Mouse (Mus musculus): ENCODE results near the gene Pank1. TPM values are rescaled to one million over a fixed set of nuclear protein-coding genes. Genes with fewer than 3 reads are reported as not detected.

Pank1 gene
- polyA plus RNA-seq, 1 experiment from 2014 or later, result 8.6 TPM

DNA sequence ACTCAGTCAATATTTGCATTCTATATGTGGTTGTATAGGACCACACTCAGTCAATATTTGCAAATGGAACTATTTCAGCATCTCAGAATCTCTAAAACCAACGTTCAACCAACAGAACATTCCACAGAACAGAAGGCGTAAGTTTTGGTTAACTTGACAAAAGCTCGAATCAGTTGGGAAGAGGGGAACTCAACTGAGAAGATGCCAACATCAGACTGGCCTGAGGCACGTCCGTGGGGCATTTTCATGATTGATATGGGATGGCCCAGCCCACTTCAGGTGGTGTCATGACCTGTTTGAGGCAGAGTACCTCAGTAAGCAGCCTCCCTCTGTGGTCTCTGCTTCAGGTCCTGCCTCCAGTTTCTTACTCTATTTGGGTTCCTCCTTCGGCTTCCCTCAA, 65.3 kb downstream of the Pank1 start:
- ATAC-seq (ENCODE audit: low FRiP score, low read depth), result no peak
- 86% methylated on average over 6 of the region's 6 CpGs for whole genome bisulfite sequencing
- no peak overlapping the region for H3K27ac ChIP-seq (replicated peaks)
- H3K4me2 ChIP-seq (replicated peaks), result no peak overlapping the region
- H3K4me1 ChIP-seq, result peaks cover 3% of the 10 kb centered on the region; the same call in 1 of the 2 replicates
- H3K36me3 ChIP-seq, result no peaks in the 10 kb centered on the region
- no peaks in the 10 kb centered on the region for H3K27me3 ChIP-seq
- H3K9ac ChIP-seq (replicated peaks), result no peak overlapping the region
- H3K4me3 ChIP-seq, result no peak overlapping the region
- H3K9me3 ChIP-seq, result no peaks in the 10 kb centered on the region

DNA sequence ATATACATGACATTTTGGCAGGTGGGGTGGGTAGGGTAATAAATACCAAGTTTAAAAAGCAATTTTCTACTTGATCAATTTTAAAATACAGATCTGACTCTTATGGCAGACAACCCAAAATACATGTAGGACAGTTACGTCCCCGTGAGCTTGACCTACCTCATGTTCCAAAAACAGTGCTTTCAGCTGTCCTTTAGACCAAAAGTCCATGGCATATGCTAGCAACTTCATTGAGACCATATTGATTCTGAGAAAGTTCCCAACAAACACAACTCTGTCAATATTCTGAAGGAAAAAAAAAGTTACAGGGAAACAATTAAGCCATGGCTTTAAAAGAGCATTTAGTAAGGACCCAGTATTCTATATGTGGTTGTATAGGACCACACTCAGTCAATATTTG, 65.7 kb downstream of the Pank1 start:
- Histone ChIP-seq H3K4me2 (replicated peaks) (no peak overlapping the region), H3K27me3 (no peaks in the 10 kb centered on the region), H3K9ac (replicated peaks) (no peak overlapping the region), H3K4me1 (peaks cover 3% of the 10 kb centered on the region; the same call in 1 of the 2 replicates), H3K9me3 (no peaks in the 10 kb centered on the region), H3K4me3 (no peak overlapping the region), H3K27ac (replicated peaks) (no peak overlapping the region), H3K36me3 (no peaks in the 10 kb centered on the region)
- no peak for ATAC-seq (ENCODE audit: low FRiP score, low read depth)
- WGBS, result 93% methylated on average over 2 of the region's 2 CpGs

GRCm38 (mm10) chr19:34812711-34813110, 66.5 kb downstream of the Pank1 start:
- Histone ChIP-seq H3K9me3 (no peaks in the 10 kb centered on the region), H3K36me3 (no peaks in the 10 kb centered on the region), H3K4me2 (replicated peaks) (no peak overlapping the region), H3K27me3 (no peaks in the 10 kb centered on the region), H3K27ac (replicated peaks) (no peak overlapping the region), H3K9ac (replicated peaks) (no peak overlapping the region), H3K4me1 (peaks cover 3% of the 10 kb centered on the region; the same call in 1 of the 2 replicates), H3K4me3 (no peak overlapping the region)
- no peak for ATAC-seq (ENCODE audit: low FRiP score, low read depth)
- 84% methylated on average over 4 of the region's 4 CpGs for WGBS

DNA sequence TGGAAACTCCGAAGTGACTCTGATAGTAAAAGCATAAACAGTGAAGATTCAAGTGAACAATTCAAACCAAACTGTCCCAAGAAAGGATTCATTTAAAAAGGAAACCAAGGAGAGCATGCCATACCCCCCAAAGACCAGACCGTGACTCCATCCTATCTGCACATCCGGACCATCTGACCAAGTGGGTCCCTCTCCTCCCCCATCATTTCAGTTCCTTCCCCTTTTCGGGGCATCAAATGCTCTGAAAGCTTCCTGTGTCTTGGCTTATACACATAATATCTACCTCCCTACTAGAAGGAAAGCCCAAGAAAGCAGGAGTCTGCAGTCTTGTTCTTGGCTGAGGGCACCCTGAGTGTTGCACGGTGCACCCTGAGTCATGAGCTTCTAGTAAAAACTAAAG, 72.1 kb downstream of the Pank1 start:
- Histone ChIP-seq H3K36me3 (no peaks in the 10 kb centered on the region), H3K4me1 (no peaks in the 10 kb centered on the region), H3K9me3 (no peaks in the 10 kb centered on the region), H3K4me3 (no peak overlapping the region), H3K4me2 (replicated peaks) (no peak overlapping the region), H3K27me3 (no peaks in the 10 kb centered on the region), H3K9ac (replicated peaks) (no peak overlapping the region), H3K27ac (replicated peaks) (no peak overlapping the region)
- WGBS, result 85% methylated on average over 5 of the region's 5 CpGs
- no peak for ATAC-seq (ENCODE audit: low FRiP score, low read depth)

- Histone ChIP-seq H3K36me3 (no peaks in the 10 kb centered on the region), H3K9me3 (no peaks in the 10 kb centered on the region), H3K4me1 (no peaks in the 10 kb centered on the region), H3K27me3 (no peaks in the 10 kb centered on the region), H3K4me2 (replicated peaks) (no peak overlapping the region), H3K9ac (replicated peaks) (no peak overlapping the region), H3K27ac (replicated peaks) (no peak overlapping the region), H3K4me3 (no peak overlapping the region)
- ATAC-seq (ENCODE audit: low FRiP score, low read depth), result no peak
- 70% methylated on average over 2 of the region's 2 CpGs for WGBS
Observed at GRCm38 (mm10) chr19:34805071-34805470, 74.2 kb downstream of the Pank1 start.

- no peaks in the 10 kb centered on the region for H3K36me3 ChIP-seq
- no peak for ATAC-seq (ENCODE audit: low FRiP score, low read depth)
- H3K9ac ChIP-seq (replicated peaks), result no peak overlapping the region
Observed at GRCm38 (mm10) chr19:34804531-34804930, 74.7 kb downstream of the Pank1 start.

GRCm38 (mm10) chr19:34803396-34803795, 75.9 kb downstream of the Pank1 start:
- WGBS, result 94% methylated on average over 4 of the region's 4 CpGs
- H3K9me3 ChIP-seq, result no peaks in the 10 kb centered on the region
- no peaks in the 10 kb centered on the region for H3K36me3 ChIP-seq
- no peak overlapping the region for H3K9ac ChIP-seq (replicated peaks)
- no peak for ATAC-seq (ENCODE audit: low FRiP score, low read depth)
- H3K4me2 ChIP-seq (replicated peaks), result no peak overlapping the region
- no peaks in the 10 kb centered on the region for H3K27me3 ChIP-seq
- no peak overlapping the region for H3K4me3 ChIP-seq
- no peaks in the 10 kb centered on the region for H3K4me1 ChIP-seq
- no peak overlapping the region for H3K27ac ChIP-seq (replicated peaks)

More at GRCm38 (mm10) chr19:34804531-34804930, 74.7 kb downstream of the Pank1 start:
- WGBS, result 97% methylated on average over 2 of the region's 2 CpGs
- Histone ChIP-seq H3K27ac (replicated peaks) (no peak overlapping the region), H3K4me3 (no peak overlapping the region), H3K4me2 (replicated peaks) (no peak overlapping the region), H3K4me1 (no peaks in the 10 kb centered on the region), H3K27me3 (no peaks in the 10 kb centered on the region), H3K9me3 (no peaks in the 10 kb centered on the region)

DNA sequence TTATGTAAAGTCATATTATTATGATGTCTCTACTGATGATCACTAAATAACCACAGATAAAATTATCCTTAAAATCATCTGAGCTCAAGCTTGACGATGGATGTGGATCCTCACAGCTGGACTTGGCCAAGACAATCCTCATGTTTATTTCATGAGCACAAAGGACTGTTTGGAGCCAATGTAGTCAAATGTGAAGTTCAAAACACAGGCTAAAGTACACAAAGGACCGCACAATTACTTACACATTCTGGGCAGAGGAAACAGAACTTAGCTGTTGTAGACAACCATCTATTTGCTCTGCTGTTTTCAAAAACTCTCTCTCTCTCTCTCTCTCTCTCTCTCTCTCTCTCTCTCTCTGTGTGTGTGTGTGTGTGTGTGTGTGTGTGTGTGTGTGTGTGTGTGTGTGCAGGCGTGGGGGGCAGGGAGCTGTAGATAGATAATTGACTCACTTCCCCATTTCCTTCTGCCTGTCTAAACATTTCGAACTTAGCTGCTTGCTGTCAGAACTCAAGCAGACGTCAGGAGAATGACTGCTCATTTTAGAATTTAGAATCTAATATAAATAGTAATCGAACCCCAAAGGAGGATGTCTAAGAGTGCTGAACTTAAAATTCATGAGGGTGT, 79.5 kb downstream of the Pank1 start:
- H3K36me3 ChIP-seq, result no peaks in the 10 kb centered on the region
- H3K27ac ChIP-seq (replicated peaks), result no peak overlapping the region
- ATAC-seq (ENCODE audit: low FRiP score, low read depth), result no peak
- WGBS, result 61% methylated on average over 5 of the region's 6 CpGs
- no peaks in the 10 kb centered on the region for H3K4me1 ChIP-seq
- H3K4me2 ChIP-seq (replicated peaks), result no peak overlapping the region
- H3K9ac ChIP-seq (replicated peaks), result no peak overlapping the region
- H3K27me3 ChIP-seq, result no peaks in the 10 kb centered on the region
- H3K4me3 ChIP-seq, result no peak overlapping the region
- no peaks in the 10 kb centered on the region for H3K9me3 ChIP-seq

DNA sequence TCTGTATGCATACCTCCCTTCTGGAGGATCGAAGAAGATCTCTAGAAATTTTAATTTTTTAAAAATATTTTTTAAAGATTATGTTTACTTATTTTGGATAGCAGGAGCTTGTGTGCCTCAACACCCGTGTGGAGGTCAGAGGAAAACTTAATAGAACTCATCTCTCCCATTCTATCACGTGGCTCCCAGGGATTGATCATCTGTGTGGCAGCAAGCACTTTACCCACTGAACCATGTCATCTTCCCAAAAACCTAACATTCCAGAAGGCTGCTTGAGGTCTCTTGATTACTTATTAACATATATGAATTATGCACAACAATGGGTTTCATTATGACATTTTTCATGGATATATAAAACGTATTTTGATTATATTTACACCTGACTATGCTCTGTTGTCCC, 82.9 kb downstream of the Pank1 start:
- Histone ChIP-seq H3K27me3 (no peaks in the 10 kb centered on the region), H3K4me1 (no peaks in the 10 kb centered on the region), H3K4me3 (no peak overlapping the region), H3K9me3 (no peaks in the 10 kb centered on the region), H3K4me2 (replicated peaks) (no peak overlapping the region), H3K27ac (replicated peaks) (no peak overlapping the region), H3K9ac (replicated peaks) (no peak overlapping the region), H3K36me3 (no peaks in the 10 kb centered on the region)
- WGBS, result 81% methylated on average over 4 of the region's 4 CpGs
- ATAC-seq (ENCODE audit: low FRiP score, low read depth), result no peak

- 90% methylated on average over 2 of the region's 2 CpGs for WGBS
- ATAC-seq (ENCODE audit: low FRiP score, low read depth), result no peak
- Histone ChIP-seq H3K9ac (replicated peaks) (no peak overlapping the region), H3K27ac (replicated peaks) (no peak overlapping the region), H3K4me2 (replicated peaks) (no peak overlapping the region), H3K9me3 (no peaks in the 10 kb centered on the region), H3K4me3 (no peak overlapping the region), H3K27me3 (no peaks in the 10 kb centered on the region), H3K4me1 (no peaks in the 10 kb centered on the region), H3K36me3 (no peaks in the 10 kb centered on the region)
Observed at GRCm38 (mm10) chr19:34782491-34782890, 96.8 kb downstream of the Pank1 start.

GRCm38 (mm10) chr19:34778993-34779392, 100.3 kb downstream of the Pank1 start:
- no peaks in the 10 kb centered on the region for H3K9me3 ChIP-seq
- WGBS, result 93% methylated on average over 1 of the region's 1 CpGs
- ATAC-seq (ENCODE audit: low FRiP score, low read depth), result no peak
- H3K4me1 ChIP-seq, result no peaks in the 10 kb centered on the region
- H3K4me3 ChIP-seq, result no peak overlapping the region
- H3K27me3 ChIP-seq, result no peaks in the 10 kb centered on the region
- H3K27ac ChIP-seq (replicated peaks), result no peak overlapping the region
- no peak overlapping the region for H3K4me2 ChIP-seq (replicated peaks)
- no peak overlapping the region for H3K9ac ChIP-seq (replicated peaks)
- no peaks in the 10 kb centered on the region for H3K36me3 ChIP-seq

- no peak for ATAC-seq (ENCODE audit: low FRiP score, low read depth)
- H3K9me3 ChIP-seq, result no peaks in the 10 kb centered on the region
- H3K27ac ChIP-seq (replicated peaks), result no peak overlapping the region
- no peak overlapping the region for H3K9ac ChIP-seq (replicated peaks)
- H3K4me2 ChIP-seq (replicated peaks), result no peak overlapping the region
- no peak overlapping the region for H3K4me3 ChIP-seq
- H3K27me3 ChIP-seq, result no peaks in the 10 kb centered on the region
- H3K4me1 ChIP-seq, result no peaks in the 10 kb centered on the region
- H3K36me3 ChIP-seq, result no peaks in the 10 kb centered on the region
Observed at GRCm38 (mm10) chr19:34778098-34778497, 101.2 kb downstream of the Pank1 start.

DNA sequence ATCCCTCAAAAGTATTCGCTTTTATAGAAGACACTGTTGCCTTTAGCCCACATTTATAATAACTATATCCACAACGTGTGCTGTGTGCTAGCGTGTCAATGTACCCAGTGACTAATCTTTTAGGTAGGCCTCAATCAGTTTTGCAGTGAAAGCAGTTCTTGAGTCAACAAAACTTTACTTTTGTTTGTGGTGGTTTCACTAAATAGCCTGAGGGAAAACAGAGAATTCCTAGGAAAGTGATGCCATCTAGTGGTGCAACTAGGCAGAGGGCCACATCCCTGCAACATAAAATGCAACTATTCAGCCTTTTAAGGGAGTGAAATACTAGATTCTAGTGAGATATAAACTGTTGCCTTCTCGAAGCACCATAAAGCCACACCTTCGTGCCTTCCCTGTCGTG, 106.5 kb downstream of the Pank1 start:
- H3K9ac ChIP-seq (replicated peaks), result no peak overlapping the region
- no peak for ATAC-seq (ENCODE audit: low FRiP score, low read depth)
- H3K36me3 ChIP-seq, result no peaks in the 10 kb centered on the region
- H3K4me1 ChIP-seq, result no peaks in the 10 kb centered on the region
- no peaks in the 10 kb centered on the region for H3K27me3 ChIP-seq
- no peak overlapping the region for H3K4me3 ChIP-seq
- WGBS, result 31% methylated on average over 6 of the region's 6 CpGs
- H3K27ac ChIP-seq (replicated peaks), result no peak overlapping the region
- H3K4me2 ChIP-seq (replicated peaks), result no peak overlapping the region
- H3K9me3 ChIP-seq, result no peaks in the 10 kb centered on the region

Data from midbrain, embryonic 12.5 days (tissue).